Mouse (Mus musculus) heart, postnatal 0 days (tissue): Measurements from ENCODE around the gene Cd7.

Source experiments
- CTCF ChIP-seq: IDR thresholded peaks from 2 replicates; pipeline ENCODE4 v1.5.1; 2016; ENCODE audit warnings: antibody characterized with exemption, control low read depth, low read depth
- EP300 ChIP-seq: IDR thresholded peaks from 2 replicates; pipeline ENCODE4 v1.6.1; 2016; ENCODE audit warnings: antibody characterized with exemption, low read depth

GRCm38 (mm10) chr11:121059471-121059870 is 20.3 kb upstream of the Cd7 start:
- TF ChIP-seq CTCF (no peak), EP300 (no peak)
